Mouse (Mus musculus): ENCODE measurements around the gene Spindoc. TPM values are rescaled to one million over a fixed set of nuclear protein-coding genes. Genes with fewer than 3 reads are reported as not detected.

Spindoc gene
- total RNA-seq (2017) = 4.9 to 10.9 TPM (median 5.4 TPM) in 3 replicates

- peak; percentile 98 for ATAC-seq (replicated peaks; ENCODE audit: insufficient number of reproducible peaks, low FRiP score, low TSS enrichment, poor library complexity, severe bottlenecking)
Measured at GRCm38 (mm10) chr19:7382903-7383865, at the start of gene Spindoc. Gene Spindoc (minus strand): TSS chr19:7382994.

GRCm38 (mm10) chr19:7425398-7425775 is 42.6 kb upstream of the Spindoc start:
- no peak for ATAC-seq (replicated peaks; ENCODE audit: insufficient number of reproducible peaks, low FRiP score, low TSS enrichment, poor library complexity, severe bottlenecking)

- no peak for ATAC-seq (replicated peaks; ENCODE audit: insufficient number of reproducible peaks, low FRiP score, low TSS enrichment, poor library complexity, severe bottlenecking)
Measured at GRCm38 (mm10) chr19:7424590-7425397, 42.0 kb upstream of the Spindoc start.

GRCm38 (mm10) chr19:7424131-7424530 is 41.3 kb upstream of the Spindoc start:
- ATAC-seq (replicated peaks; ENCODE audit: insufficient number of reproducible peaks, low FRiP score, low TSS enrichment, poor library complexity, severe bottlenecking) = no peak

- no peak for ATAC-seq (replicated peaks; ENCODE audit: insufficient number of reproducible peaks, low FRiP score, low TSS enrichment, poor library complexity, severe bottlenecking)
Measured at GRCm38 (mm10) chr19:7423656-7424030, 40.8 kb upstream of the Spindoc start.

- no peak for ATAC-seq (replicated peaks; ENCODE audit: insufficient number of reproducible peaks, low FRiP score, low TSS enrichment, poor library complexity, severe bottlenecking)
Measured at GRCm38 (mm10) chr19:7423028-7423655, 40.3 kb upstream of the Spindoc start.

- no peak for ATAC-seq (replicated peaks; ENCODE audit: insufficient number of reproducible peaks, low FRiP score, low TSS enrichment, poor library complexity, severe bottlenecking)
Measured at GRCm38 (mm10) chr19:7422656-7423027, 39.8 kb upstream of the Spindoc start.

- ATAC-seq (replicated peaks; ENCODE audit: insufficient number of reproducible peaks, low FRiP score, low TSS enrichment, poor library complexity, severe bottlenecking) = no peak
Measured at GRCm38 (mm10) chr19:7421602-7422591, 39.1 kb upstream of the Spindoc start.

GRCm38 (mm10) chr19:7420841-7421601 is 38.2 kb upstream of the Spindoc start:
- no peak for ATAC-seq (replicated peaks; ENCODE audit: insufficient number of reproducible peaks, low FRiP score, low TSS enrichment, poor library complexity, severe bottlenecking)

GRCm38 (mm10) chr19:7420108-7420507 is 37.3 kb upstream of the Spindoc start:
- no peak for ATAC-seq (replicated peaks; ENCODE audit: insufficient number of reproducible peaks, low FRiP score, low TSS enrichment, poor library complexity, severe bottlenecking)

- no peak for ATAC-seq (replicated peaks; ENCODE audit: insufficient number of reproducible peaks, low FRiP score, low TSS enrichment, poor library complexity, severe bottlenecking)
Measured at GRCm38 (mm10) chr19:7419134-7419533, 36.3 kb upstream of the Spindoc start.

GRCm38 (mm10) chr19:7417911-7418849 is 35.4 kb upstream of the Spindoc start:
- peak; percentile 34; the same call in 1 of the 2 replicates for ATAC-seq (replicated peaks; ENCODE audit: insufficient number of reproducible peaks, low FRiP score, low TSS enrichment, poor library complexity, severe bottlenecking)

GRCm38 (mm10) chr19:7416834-7417735 is 34.3 kb upstream of the Spindoc start, which contains the start of gene 2700081O15Rik:
Gene 2700081O15Rik (plus strand): TSS chr19:7417625.
- no peak for ATAC-seq (replicated peaks; ENCODE audit: insufficient number of reproducible peaks, low FRiP score, low TSS enrichment, poor library complexity, severe bottlenecking)

- no peak for ATAC-seq (replicated peaks; ENCODE audit: insufficient number of reproducible peaks, low FRiP score, low TSS enrichment, poor library complexity, severe bottlenecking)
Measured at GRCm38 (mm10) chr19:7415916-7416833, 33.4 kb upstream of the Spindoc start.

Data from monocyte, adult 5-6 weeks (primary cell).